ENCODE assay signal across 17 mouse cellular contexts in the genomic region with DNA sequence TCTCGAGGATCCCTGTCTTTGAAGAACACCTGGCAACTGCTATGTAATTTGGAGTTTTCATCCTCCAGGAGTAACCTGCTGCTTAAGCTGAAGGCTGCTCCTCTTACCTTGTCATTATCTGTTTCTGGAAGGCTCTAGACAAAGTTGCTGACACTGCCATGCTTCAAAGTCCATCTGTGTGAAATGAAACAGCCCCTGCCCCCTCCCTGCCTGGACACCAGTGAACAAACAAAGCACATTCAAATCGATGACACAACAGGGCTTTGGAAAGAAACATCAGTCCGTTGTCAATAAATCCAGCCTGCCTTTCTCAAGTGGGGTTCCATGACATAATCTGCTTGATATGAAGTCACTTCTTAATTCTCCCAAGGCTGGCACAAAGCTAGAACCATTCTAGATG.
DNase-seq lines count a peak whose midpoint lies in the region; ATAC-seq and TF ChIP-seq lines count a peak whose summit lies in the region.
"Had no signal": no experiment of that assay in that cellular context is flagged by ENCODE, and none has a peak within 500 bp of the region (broad histone marks: within the 10 kb centered on the region; RNA-seq: fewer than 3 reads in every experiment).

No protein-coding gene starts in this region.

- H3K4me3 ChIP-seq in liver, embryonic 14.5 days (ENCODE audit: insufficient read depth in 1 of 2, low read depth in 2 of 2, low read length in 2 of 2): no peak overlapping the region
- H3K4me3 ChIP-seq: forebrain, embryonic 12.5 days; hindbrain, embryonic 15.5 days; limb, embryonic 13.5 days; neural tube, embryonic 12.5 days had no signal

- TF ChIP-seq EP300 in liver, embryonic 14.5 days (IDR thresholded peaks at IDR 0.05; ENCODE audit: low read depth): no peak

- no peak overlapping the region for H3K9ac ChIP-seq in liver, embryonic 14.5 days (replicated peaks)
- H3K9ac ChIP-seq: forebrain, embryonic 12.5 days; hindbrain, embryonic 15.5 days; limb, embryonic 13.5 days; neural tube, embryonic 12.5 days had no signal

- no peaks in the 10 kb centered on the region for H3K27me3 ChIP-seq in liver, embryonic 14.5 days (ENCODE audit: control insufficient read depth, insufficient read depth, low read length)
- H3K27me3 ChIP-seq: forebrain, embryonic 12.5 days; hindbrain, embryonic 15.5 days; limb, embryonic 13.5 days; neural tube, embryonic 12.5 days had no signal

- no peaks in the 10 kb centered on the region for H3K4me1 ChIP-seq in liver, embryonic 14.5 days (replicated peaks; ENCODE audit: control insufficient read depth in 2 of 2, insufficient read depth in 2 of 2, low read length in 1 of 2)
- H3K4me1 ChIP-seq: forebrain, embryonic 12.5 days; hindbrain, embryonic 15.5 days; limb, embryonic 13.5 days; neural tube, embryonic 12.5 days had no signal

- no peak for TF ChIP-seq CTCF in liver, embryonic 14.5 days (IDR thresholded peaks at IDR 0.05; ENCODE audit: low read depth)

- H3K27ac ChIP-seq in liver, embryonic 14.5 days: no peak overlapping the region
- H3K27ac ChIP-seq: forebrain, embryonic 12.5 days; hindbrain, embryonic 15.5 days; limb, embryonic 13.5 days; neural tube, embryonic 12.5 days had no signal

- peak overlapping the region; percentile 22; the same call in 1 of the 2 replicates for H3K4me2 ChIP-seq in liver, embryonic 14.5 days (ENCODE audit: low read depth)
- H3K4me2 ChIP-seq: forebrain, embryonic 12.5 days; heart, embryonic 11.5 days; hindbrain, embryonic 15.5 days; limb, embryonic 13.5 days; neural tube, embryonic 12.5 days had no signal

- DNase-seq in frontal cortex, postnatal 36 days (ENCODE audit: low spot score in 2 of 2): no peak
- peak; percentile 79 for DNase-seq in brain, adult 2 months (ENCODE audit: low read depth, low spot score)
- peak; percentile 41 for DNase-seq in kidney, postnatal 14 days
- DNase-seq in liver, embryonic 14.5 days (ENCODE audit: low read depth in 3 of 3, low spot score in 3 of 3): peak; percentile 6 to 15 (median 7)
- no peak for DNase-seq in thymus, postnatal 14 days
- no peak for DNase-seq in adrenal gland, postnatal 10 days
- no peak for DNase-seq in adrenal gland, adult 2 months
- DNase-seq: cerebellum, postnatal 10 days; embryo, embryonic 11 days; thymus, postnatal 4 days had no signal

- H3K36me3 ChIP-seq in liver, embryonic 14.5 days (replicated peaks; ENCODE audit: control insufficient read depth, insufficient read depth, low read depth): no peaks in the 10 kb centered on the region
- H3K36me3 ChIP-seq: forebrain, embryonic 12.5 days; hindbrain, embryonic 15.5 days; limb, embryonic 13.5 days; neural tube, embryonic 12.5 days had no signal

- 40% methylated on average over 3 of the region's 3 CpGs for WGBS in liver, embryonic 14.5 days (ENCODE audit: insufficient replicate concordance)

- H3K9me3 ChIP-seq in liver, embryonic 14.5 days (ENCODE audit: control insufficient read depth, low read length): no peaks in the 10 kb centered on the region
- H3K9me3 ChIP-seq: forebrain, embryonic 12.5 days; hindbrain, embryonic 15.5 days; limb, embryonic 13.5 days; neural tube, embryonic 12.5 days had no signal

- peak; percentile 41; the same call in 1 of the 2 replicates for ATAC-seq in frontal cortex, adult (ENCODE audit: low TSS enrichment)
- ATAC-seq in liver, embryonic 14.5 days (ENCODE audit: insufficient read depth): no peak
- ATAC-seq: lung, postnatal 0 days had no signal

Comparison
In these comparisons a context has a peak if more than half of its experiments do, and no peak if none do; other contexts are left out.
1. DNase-seq: peak in brain, adult 2 months (single experiment), kidney, postnatal 14 days (single experiment) and liver, embryonic 14.5 days (3 of 3); none in frontal cortex, postnatal 36 days (0 of 2), thymus, postnatal 14 days (single experiment), adrenal gland, postnatal 10 days (single experiment) and adrenal gland, adult 2 months (single experiment).